Mouse (Mus musculus): ENCODE results near the gene Ptgds. TPM values are rescaled to one million over a fixed set of nuclear protein-coding genes. Genes with fewer than 3 reads are reported as not detected.
A peak's percentile ranks its signal among the peaks of the same experiment; 100 is the strongest.

Gene Ptgds
- total RNA-seq, 2 experiments from 2014 or later: 1,462 to 1,765 TPM

DNA sequence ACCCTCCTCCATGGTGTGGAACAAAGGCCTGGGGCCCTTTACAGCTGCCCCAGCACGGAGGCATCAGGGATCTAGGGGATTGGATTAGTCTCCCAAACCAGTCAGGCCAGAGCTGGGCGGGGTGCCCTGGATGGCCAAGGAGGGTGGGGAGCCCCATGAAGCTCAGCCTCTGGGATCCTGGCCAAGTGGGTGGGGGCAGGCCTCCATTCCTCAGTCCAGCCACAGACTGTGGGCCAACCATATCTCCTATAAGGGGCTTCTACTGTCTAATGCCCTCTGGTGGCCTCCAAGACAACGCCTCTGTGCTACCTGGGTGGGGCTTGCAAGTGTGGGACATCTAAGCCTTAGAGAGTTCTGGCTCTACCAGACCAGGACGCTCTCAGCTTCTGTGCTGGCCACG, 10.9 kb downstream of the Ptgds start:
- DNase-seq (ENCODE audit: low spot score in 2 of 2): no peak
- intact Hi-C loops (cut with DNase I): no loop called here

DNA sequence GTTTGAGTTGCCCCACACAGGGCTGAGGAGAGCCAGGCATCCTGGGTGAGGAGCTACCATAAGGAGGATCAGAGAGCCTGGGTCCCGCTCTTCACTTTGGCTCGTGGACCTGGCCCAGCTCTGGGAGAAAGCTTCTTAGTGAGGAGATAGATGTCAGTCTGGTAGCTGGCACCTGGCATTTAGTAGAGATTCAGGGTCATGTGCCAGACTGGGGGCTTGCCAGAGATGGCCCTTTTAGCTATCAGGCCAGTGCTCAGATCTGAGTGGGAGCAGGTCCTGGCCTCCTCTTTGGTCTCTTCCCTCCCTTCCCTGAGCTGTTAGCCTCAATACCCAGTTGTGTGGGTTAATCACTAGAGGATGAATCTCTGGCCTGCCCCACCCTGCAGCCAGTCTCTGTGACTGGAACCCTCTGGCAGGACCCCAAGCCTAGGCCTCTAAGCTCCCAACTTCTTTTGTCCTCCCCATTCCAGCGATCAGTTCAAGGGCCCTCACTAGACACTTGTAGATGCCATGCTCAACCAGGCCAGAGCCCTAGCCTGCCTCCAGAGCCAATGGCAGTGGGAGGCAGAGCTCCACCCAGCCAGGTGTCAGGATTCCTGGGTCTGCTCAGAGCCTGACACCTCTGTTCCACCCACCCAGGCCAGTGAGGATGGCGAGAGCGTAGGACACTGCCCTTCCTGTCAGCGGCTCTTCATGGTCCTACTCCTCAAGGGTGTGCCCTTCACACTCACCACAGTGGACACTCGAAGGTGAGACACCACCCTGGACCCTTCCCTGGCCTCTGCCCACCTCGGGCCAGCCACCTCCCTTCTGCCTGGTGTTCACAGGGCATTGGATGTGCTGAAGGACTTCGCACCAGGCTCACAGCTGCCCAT, 12.6 kb downstream of the Ptgds start:
- DNase-seq (ENCODE audit: low spot score in 2 of 2): no peak
- intact Hi-C loops (cut with DNase I): no loop called here

DNA sequence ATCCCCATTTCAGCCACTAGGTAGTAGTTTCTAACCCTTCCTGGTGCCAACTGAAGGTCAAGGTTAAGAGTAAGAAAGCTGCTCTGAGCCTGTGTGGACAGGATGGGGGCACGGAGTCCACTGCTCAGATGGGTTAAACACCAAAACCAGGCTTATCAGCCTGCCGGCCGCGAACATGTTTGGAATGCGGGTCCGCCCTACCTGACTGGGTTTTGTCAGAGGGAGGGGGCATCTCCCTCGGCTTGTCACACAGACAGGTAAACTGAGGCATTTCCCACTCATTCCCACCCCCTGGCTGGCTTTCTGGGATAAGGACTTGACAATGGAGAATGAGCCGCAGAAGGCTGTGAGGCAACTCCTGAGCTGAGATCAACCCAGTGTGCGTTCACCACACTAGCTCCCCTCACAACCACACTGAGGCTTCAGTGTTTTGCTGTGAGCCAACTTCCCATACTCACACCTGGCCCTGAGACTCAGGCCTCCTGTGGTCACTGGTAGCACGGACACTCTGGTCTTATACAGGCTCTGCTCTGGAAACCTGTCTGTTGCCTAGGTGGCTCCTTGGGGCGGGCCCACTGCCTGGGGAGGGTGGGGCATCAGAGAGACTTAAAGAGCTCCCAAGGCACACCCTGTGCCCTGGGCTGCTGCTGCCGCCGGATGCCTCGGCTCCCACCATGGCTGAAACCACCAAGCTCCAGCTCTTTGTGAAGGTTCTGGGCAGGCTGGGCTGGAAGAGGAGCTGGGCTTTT, 13.5 kb downstream of the Ptgds start, which contains the start of gene Clic3:
TSS of gene Clic3 (plus strand) at position 634 of the 749 bp plus-strand sequence.
- DNase-seq (ENCODE audit: low spot score in 2 of 2): no peak
- intact Hi-C loops (cut with DNase I): no loop called here

DNA sequence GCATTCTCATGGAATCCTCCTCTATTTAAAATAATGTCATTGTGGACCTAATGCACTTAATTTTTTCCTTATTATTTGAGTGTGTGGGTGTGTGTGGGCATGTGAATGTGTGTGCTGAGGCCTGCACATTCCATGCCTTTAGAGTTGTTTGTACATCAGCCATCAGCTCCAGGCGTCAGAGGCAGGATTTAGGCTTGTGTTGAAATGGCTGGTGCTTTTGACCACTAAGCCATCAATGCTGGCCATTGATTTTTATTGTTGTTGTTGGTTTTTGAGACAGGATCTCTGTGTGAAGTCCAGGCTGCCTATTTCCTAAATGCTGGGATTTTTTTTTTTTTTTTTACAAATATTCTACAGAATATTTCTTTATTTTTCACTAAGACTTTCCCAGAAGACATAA, 16.9 kb downstream of the Ptgds start:
- DNase-seq (ENCODE audit: low spot score in 2 of 2): no peak
- intact Hi-C loops (cut with DNase I): no loop called here

DNA sequence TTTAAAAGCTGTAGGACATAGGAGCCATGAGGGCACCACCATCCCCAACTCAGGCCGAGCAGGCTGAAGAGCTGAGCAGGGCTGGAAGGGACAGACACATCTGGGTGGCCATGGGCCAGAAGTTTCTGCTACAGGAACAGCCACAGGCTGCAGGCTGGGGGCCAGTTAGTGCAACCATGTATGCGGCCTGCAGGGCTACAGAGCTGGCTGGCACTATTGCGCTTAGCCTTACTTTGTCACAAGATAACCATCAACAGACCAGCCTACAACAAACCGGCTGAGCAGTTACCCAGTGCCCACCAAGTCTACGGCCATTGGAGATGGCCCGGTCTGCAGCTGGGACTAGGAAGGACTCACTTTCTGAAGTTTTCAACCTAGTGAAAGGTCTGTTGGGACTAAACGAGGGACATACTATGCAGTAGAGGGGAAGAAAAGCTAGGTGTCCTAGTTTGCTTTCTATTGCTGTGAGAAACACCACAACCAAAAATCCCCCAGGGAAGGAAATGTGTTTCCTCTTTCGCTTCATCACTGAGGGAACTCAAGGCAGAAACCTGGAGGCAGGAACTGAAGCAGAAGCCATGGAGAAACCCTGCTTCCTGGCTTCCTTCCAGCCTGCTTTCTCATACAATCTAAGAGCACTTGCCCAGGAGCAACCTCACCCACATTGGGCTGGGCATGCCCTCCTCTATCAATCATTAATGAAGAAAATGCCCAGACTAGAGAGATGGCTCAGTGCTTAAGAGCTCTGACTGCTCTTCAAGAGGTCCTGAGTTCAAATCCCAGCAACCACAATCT, 18.8 kb downstream of the Ptgds start:
- intact Hi-C loops (cut with DNase I): no loop called here
- DNase-seq (ENCODE audit: low spot score in 2 of 2): no peak

DNA sequence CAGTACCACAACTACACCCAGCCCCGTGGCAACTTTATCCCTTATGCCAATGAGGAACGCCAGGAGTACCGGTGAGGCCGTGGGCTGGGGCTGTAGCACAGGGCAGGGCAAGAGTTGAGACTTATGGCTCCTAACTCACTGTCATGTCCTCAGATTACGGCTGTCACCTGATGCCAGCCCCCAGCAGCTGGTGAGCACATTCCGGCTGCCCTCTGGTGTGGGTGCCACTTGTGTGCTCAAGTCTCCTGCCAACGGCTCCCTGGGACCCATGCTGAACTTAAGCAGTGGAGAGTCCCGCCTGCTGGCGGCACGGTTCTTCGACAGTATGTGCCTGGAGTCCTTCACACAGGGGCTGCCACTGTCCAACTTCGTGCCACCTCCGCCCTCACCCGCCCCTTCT, 27.2 kb downstream of the Ptgds start:
- no peak for DNase-seq (ENCODE audit: low spot score in 2 of 2)
- intact Hi-C loops (cut with DNase I): no loop called here

DNA sequence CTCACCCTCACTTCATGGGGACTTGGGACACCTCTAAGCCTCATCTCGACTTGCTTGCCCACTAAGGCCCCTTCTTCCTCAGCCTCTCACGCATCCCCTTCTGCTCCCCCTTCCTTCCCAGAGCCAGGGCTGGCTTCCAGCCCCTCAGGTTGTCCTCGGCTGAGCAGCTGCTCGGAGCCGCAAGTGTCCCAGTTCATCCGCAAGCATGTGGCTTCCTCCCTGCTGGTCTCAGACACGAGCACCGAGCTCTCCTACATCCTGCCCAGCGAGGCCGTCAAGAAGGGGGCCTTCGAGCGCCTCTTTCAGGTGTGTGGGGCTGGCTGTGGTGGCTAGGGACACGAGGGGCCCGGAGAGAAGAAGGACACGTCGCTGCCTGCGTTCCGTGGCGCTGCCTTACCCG, 28.8 kb downstream of the Ptgds start:
- intact Hi-C loops (cut with DNase I): no loop called here
- DNase-seq (ENCODE audit: low spot score in 2 of 2): no peak

DNA sequence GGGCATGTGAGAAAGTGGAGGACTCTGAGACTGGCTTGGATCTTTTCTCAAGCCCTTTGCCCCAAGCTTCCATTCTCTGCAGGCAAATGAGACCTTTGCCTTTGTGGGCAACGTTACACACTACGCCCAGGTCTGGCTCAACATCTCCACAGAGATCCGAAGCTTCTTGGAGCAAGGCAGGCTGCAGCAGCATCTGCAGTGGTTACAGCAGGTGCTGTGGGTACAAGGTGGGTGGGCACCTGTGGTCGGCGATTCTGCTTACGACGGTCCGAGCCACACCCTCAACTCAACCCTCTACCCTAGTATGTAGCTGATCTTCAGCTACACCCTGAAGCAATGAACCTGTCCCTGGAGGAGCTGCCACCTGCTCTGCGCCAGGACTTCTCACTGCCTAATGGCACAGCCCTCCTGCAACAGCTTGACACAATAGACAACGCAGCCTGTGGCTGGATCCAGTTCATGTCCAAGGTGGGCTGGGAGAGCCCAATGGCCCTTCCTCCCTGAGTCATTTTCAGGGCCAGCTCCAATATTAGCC, 33.5 kb downstream of the Ptgds start:
- intact Hi-C loops (cut with DNase I): no loop called here
- no peak for DNase-seq (ENCODE audit: low spot score in 2 of 2)

DNA sequence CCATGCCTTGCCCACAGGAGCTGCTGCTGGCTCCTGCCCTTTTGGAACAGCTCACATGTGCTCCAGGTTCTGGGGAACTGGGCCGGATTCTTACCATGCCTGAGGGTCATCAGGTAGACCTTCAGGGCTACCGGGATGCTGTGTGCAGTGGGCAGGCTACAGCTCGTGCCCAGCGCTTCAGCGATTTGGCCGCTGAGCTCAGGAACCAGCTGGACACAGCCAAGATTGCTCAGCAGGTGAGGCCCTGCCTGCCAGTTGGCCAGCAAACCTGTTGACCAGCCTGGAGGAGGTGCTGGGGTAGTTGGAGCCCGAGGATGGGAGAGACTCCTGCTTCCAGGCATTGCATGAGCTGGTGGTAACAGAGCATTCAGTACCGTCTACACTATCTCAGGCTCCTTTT, 35.6 kb downstream of the Ptgds start:
- intact Hi-C loops (cut with DNase I): no loop called here
- no peak for DNase-seq (ENCODE audit: low spot score in 2 of 2)

DNA sequence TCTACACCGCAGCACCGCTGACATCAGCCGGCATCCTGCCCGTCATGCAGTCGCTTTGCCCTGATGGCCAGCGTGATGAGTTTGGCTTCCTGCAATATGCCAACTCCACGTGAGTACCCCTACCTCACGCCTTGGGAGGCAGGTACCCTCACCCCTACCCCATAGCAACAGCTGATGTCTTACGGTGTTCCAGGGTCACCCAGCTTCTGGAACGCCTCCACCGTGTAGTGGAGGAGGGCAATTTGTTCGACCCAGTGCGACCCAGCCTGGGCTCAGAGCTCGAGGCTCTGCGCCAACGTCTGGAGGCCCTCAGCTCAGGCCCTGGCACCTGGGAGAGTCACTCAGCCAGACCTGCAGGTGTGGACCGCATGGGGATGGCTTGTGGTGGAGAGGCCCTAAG, 36.7 kb downstream of the Ptgds start:
- DNase-seq (ENCODE audit: low spot score in 2 of 2): no peak
- intact Hi-C loops (cut with DNase I): no loop called here

DNA sequence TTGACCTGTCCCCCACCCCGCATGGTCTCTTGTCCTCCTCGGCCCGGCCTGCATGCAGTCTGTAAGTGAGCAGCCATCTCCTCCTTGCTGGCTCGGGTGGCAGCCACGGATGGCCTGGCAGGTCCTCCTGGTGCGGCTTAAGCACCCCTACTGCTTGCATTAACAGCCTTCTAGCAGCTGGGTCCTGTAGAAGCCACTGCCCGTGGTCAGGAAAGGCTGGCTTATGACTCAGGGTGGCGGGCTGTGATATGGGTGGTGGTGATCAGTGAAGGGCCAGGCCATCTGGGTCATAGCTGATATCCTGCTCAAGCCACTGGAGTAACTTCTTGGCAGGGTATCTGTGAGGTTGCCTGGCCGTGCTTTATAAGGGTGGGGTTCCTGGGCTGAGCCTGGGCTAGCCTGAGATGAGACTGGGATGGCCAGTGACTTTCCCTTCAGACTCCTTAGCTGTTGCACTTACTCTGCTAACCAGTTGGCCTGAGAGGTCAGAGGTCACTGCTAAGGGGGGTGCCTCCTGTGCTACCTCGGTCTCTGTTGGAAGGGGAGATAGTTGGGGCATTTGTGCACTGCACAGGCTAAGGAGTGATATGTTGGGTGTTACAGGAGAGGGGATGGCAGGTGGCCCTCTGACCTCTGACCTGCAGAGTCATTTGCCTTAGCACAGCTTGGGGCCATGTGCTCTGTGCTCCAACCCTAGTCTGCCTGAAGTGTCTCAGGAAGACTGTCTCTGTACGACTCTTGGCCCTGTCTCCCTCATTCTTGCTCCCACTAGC, 37.3 kb downstream of the Ptgds start:
- intact Hi-C loops (cut with DNase I): no loop called here
- no peak for DNase-seq (ENCODE audit: low spot score in 2 of 2)

DNA sequence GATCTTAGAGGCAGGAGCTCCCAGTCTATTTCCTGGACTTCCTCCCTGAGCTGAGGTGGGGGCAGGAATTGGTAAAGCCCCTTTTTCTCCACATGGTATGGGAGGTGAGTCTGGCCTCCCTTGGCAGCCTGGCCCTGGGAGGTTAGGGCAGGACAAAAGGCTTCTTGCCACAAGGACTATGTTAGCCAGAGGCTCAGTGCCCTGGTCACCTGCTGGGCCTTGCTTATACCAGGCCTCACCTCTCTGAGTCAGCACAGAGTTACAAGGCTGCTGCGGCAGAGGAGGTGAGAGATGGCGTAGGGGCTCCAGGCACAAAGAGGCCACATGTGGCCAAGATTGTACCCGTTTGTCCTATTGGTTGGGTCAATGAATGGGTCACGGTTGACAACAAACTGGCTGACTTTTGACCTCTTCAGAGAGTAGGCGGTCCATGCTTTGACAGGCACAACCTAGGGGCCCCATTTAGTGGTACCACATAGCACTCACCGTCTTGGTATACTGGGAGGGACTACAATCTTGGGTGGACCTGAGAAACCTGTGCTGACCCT, 38.5 kb downstream of the Ptgds start:
- intact Hi-C loops (cut with DNase I): no loop called here
- no peak for DNase-seq (ENCODE audit: low spot score in 2 of 2)

DNA sequence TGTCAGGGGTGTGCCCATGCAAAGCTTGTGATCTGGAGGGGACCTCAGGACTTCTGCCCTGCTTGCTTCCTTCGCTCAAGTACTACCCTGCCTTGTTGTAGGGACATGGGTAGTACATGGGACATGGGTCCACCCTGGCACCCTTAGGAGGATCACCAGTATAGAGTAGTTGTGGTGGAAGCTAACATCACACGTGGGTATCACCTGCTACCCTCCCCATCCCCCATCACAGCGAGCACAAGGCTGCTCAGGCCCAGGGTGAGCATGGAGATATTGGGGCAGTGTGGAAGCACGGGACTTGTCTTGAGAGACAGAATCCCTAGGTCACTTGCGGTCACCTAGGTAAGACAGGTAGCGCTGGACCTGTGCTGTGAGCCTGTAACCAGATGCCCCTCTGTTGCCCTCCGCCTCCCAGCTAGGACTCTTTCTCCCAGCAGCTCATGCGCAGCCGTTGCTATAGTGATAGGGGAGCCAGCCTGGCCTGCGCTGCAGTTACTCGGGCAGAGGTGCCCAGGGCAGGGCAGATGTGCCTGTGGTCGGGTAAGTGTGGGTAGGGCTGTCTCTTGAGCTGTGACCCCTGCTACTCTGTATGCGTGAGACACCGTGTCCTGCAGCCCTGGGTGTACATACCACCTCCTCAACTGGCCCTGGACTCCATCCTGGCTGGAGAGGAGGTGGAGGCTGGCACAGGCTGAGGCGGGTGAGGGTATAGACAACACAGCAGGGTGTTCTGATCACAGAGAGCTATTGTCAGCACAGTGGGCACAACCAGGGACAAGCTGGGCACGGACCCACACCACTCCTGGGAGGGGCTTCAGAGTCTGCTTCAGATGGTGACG, 39.2 kb downstream of the Ptgds start:
- intact Hi-C loops (cut with DNase I): no loop called here
- peak in 1 of 2 experiments; percentile 22 for DNase-seq (ENCODE audit: low spot score in 2 of 2)

DNA sequence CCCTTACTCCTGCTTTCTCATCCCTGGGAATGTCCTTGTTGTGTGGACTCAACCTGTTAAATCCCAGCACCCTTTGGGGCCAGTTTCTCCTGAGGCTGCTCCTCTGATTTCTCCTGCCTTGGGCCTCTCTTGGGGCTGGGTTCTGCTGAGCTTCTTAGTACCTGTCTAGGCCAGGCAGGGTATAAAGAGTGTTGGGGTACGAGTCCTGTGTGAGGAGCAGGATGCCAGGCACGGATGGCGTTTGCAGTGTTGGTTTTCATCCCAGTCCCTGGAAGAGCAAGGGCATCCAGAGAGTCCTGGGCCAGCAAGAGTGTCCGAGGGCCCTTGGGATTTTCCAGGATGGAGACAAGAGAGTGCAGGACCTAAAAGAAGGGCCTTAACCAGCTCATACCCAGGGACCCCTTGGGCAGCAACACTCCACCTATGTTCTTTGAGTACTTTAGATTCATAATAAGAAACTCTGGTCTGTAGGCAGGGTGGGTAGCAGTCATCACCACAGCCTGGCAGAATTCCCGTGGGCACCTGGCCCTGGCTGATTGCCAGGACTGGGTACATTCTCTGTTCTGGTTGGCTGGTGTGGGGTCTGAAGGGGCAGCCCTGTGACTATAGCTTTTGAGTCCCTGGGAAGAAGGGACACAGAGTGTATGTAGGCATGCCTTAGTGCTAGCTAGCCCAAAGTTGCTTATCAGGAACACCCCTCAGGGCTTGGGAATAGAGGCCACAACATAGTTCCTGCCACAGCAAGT, 40.2 kb downstream of the Ptgds start:
- intact Hi-C loops (cut with DNase I): loop anchor here (5.0 kb wide), 1 partner anchor 68 kb away; no protein-coding TSS in a partner anchor
- DNase-seq (ENCODE audit: low spot score in 2 of 2): peak in 1 of 2 experiments; percentile 24

DNA sequence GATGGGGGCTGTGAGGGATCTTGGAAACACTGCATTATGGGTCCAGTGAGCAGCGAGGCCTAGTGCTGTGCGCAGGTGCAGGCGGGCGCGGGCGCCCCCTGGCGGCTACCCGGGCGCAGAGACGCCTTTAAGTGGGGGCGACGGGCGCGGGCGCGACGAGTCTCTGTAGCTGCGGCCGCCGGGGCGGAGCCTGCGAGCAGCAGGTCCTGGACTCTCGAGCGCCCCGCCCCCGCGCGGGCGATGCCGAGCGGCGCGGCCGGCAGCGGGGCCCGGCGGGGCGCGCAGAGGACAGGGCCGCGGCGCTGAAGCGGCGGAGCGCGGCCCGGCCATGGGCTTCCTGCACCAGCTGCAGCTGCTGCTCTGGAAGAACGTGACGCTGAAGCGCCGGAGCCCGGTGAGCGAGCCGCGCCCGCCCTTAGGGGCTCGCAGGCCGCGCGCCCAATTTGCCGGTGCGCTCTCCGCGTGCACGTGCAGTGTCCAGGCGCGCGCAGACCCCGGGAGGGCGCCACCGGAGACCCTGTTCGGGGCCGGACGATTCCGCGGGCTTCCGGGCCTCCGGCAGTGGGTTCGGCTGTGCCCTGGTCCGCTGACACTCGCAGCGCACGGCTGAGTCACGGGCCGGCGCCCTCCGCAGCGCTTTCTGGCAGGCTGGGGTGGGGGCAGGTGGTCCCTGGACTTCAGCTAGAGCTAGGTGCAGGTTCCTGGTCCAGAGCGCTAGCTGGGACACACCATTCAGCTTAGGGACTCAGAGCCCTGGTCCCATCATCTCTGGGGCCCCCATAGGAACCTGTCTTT, 41.2 kb downstream of the Ptgds start, which contains the start of gene Abca2:
TSS of gene Abca2 (plus strand) at position 262 of the 795 bp plus-strand sequence.
- DNase-seq (ENCODE audit: low spot score in 2 of 2): peak; percentile 98
- intact Hi-C loops (cut with DNase I): loop anchor here (5.0 kb wide), 1 partner anchor 69 kb away; no protein-coding TSS in a partner anchor

DNA sequence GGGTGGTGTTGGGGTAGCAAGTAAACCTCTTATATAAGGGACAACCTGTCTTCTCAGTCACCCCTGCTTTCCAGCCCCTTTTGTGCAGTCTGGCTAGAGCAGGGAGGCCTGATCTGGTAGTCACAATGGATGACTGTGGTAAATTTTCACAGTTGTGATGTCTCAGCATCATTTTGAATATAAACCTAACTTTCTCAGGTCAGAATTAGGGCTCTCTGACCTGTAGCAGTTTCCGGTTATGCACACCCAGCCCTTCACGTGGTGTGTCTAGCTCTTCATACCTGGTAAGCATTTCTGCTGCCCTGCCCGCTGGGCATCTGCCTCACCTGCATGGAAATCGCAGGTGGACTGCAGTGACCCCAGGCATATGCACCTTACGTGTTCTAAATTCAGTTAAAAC, 42.6 kb downstream of the Ptgds start:
- intact Hi-C loops (cut with DNase I): loop anchor here (1.0 to 5.0 kb wide), 3 partner anchors 24 to 70 kb away; no protein-coding TSS in a partner anchor
- DNase-seq (ENCODE audit: low spot score in 2 of 2): no peak
